Mouse (Mus musculus): ENCODE data around the gene Zfp281. TPM values are rescaled to one million over a fixed set of nuclear protein-coding genes. Genes with fewer than 3 reads are reported as not detected.
A peak's percentile ranks its signal among the peaks of the same experiment; 100 is the strongest.

The Zfp281 gene
- polyA plus RNA-seq, 1 experiment from 2014 or later = 42.3 TPM

DNA sequence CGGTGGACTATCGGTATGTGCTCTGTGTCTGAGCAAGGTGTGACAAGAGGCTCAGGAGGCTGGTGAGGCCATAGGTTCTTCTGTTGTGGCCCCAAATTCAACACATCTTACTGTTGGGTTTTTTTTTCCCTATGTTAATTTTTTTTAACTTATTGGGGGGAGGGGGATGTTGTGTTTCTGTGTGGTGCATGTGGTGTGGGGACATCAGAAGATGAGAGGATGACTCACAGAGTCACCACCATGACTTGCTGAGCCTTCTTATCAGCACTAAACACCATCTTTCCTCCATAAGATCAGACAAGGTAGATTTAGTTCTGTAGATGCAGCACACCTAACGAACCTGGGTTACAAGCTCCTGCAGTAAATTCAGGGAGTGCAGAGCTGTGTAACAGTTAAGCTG lies 27.4 kb downstream of the Zfp281 start:
- Histone ChIP-seq H3K9ac (replicated peaks; ENCODE audit: low read length) (no peak overlapping the region), H3K4me1 (ENCODE audit: control insufficient read depth, insufficient read depth, low read length) (no peaks in the 10 kb centered on the region), H3K36me3 (replicated peaks; ENCODE audit: control insufficient read depth, insufficient read depth, low read depth, low read length) (no peaks in the 10 kb centered on the region), H3K4me2 (ENCODE audit: low read depth, low read length) (no peak overlapping the region), H3K27ac (replicated peaks; ENCODE audit: low read depth, low read length) (no peak overlapping the region), H3K4me3 (ENCODE audit: low read depth, low read length) (no peak overlapping the region), H3K9me3 (replicated peaks; ENCODE audit: control insufficient read depth, low read length) (no peaks in the 10 kb centered on the region), H3K27me3 (ENCODE audit: control insufficient read depth, insufficient read depth, low read length) (no peaks in the 10 kb centered on the region)
- ATAC-seq (replicated peaks; ENCODE audit: insufficient number of reproducible peaks, low FRiP score, low TSS enrichment, low read depth) (no peak), DNase-seq (ENCODE audit: low spot score) (no peak)
- WGBS = 91% methylated on average over 3 of the region's 3 CpGs

DNA sequence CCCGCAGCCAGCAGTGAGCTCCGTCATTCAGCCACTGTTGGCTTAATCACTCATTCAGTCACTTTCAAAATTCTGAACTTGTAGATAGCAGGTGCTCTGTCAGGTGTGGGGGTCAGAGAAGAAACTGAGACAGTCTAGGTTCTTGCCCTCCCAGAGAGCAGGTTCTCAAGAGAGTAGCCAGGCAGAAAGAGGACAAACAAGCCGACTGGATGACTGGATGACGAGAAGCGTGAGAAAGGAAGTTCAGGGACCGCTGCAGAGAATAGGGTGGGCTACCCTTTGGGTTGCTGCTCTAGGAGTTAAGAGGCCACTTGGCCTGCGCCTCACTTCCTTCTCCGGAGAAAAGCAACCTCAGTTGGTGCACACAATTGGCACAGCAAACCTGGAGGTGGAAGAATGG lies 28.8 kb downstream of the Zfp281 start:
- no peaks in the 10 kb centered on the region for H3K9me3 ChIP-seq (replicated peaks; ENCODE audit: control insufficient read depth, low read length)
- no peaks in the 10 kb centered on the region for H3K36me3 ChIP-seq (replicated peaks; ENCODE audit: control insufficient read depth, insufficient read depth, low read depth, low read length)
- 87% methylated on average over 8 of the region's 8 CpGs for WGBS
- H3K4me3 ChIP-seq (ENCODE audit: low read depth, low read length) = no peak overlapping the region
- ATAC-seq (replicated peaks; ENCODE audit: insufficient number of reproducible peaks, low FRiP score, low TSS enrichment, low read depth) = no peak
- H3K27ac ChIP-seq (replicated peaks; ENCODE audit: low read depth, low read length) = no peak overlapping the region
- DNase-seq (ENCODE audit: low spot score) = no peak
- no peak overlapping the region for H3K4me2 ChIP-seq (ENCODE audit: low read depth, low read length)
- H3K27me3 ChIP-seq (ENCODE audit: control insufficient read depth, insufficient read depth, low read length) = no peaks in the 10 kb centered on the region
- H3K9ac ChIP-seq (replicated peaks; ENCODE audit: low read length) = no peak overlapping the region
- H3K4me1 ChIP-seq (ENCODE audit: control insufficient read depth, insufficient read depth, low read length) = no peaks in the 10 kb centered on the region

DNA sequence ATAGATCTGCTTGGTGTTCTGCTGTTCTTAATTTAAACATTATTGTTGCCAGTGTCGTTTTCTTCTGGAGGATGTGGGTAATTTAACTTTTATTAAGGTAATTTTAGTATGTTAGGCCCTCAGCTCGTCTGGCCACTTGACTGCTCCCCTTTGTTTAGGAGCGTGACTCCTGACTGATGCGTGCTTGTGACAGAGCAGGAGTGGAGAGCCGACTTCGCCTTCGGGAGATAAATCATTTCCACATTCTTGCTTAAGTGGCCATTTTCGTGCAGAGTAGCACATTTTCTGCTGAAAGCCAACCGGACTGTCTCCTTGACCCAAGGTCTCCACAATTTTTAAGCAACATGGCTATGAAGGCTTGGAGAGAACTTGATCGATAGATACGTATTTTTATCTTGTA lies 29.7 kb downstream of the Zfp281 start:
- H3K4me2 ChIP-seq (ENCODE audit: low read depth, low read length) = no peak overlapping the region
- H3K9me3 ChIP-seq (replicated peaks; ENCODE audit: control insufficient read depth, low read length) = no peaks in the 10 kb centered on the region
- H3K4me1 ChIP-seq (ENCODE audit: control insufficient read depth, insufficient read depth, low read length) = no peaks in the 10 kb centered on the region
- WGBS = 41% methylated on average over 11 of the region's 11 CpGs
- H3K9ac ChIP-seq (replicated peaks; ENCODE audit: low read length) = no peak overlapping the region
- no peak overlapping the region for H3K27ac ChIP-seq (replicated peaks; ENCODE audit: low read depth, low read length)
- DNase-seq (ENCODE audit: low spot score) (peak; percentile 30), ATAC-seq (replicated peaks; ENCODE audit: insufficient number of reproducible peaks, low FRiP score, low TSS enrichment, low read depth) (no peak)
- H3K4me3 ChIP-seq (ENCODE audit: low read depth, low read length) = no peak overlapping the region
- no peaks in the 10 kb centered on the region for H3K36me3 ChIP-seq (replicated peaks; ENCODE audit: control insufficient read depth, insufficient read depth, low read depth, low read length)
- H3K27me3 ChIP-seq (ENCODE audit: control insufficient read depth, insufficient read depth, low read length) = no peaks in the 10 kb centered on the region

DNA sequence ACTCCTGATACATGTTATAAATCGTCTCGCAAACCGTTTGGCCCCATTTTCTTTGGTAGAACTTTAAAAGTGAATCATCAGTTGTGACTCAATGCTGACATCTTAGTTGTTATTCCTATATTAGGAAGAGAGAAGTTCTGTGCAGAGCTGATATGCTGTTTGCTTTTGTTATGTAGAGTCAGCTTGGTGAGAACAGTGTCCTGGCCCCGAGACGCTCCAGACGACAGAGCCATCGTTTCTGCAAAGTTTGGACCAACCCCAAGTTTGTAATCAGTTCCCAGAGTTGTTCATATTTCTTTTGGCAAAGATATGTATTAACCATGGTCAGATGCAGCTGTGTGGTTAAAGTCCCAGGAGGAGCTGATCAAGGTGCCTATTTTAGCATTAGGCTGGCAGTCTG lies 31.9 kb downstream of the Zfp281 start:
- no peaks in the 10 kb centered on the region for H3K36me3 ChIP-seq (replicated peaks; ENCODE audit: control insufficient read depth, insufficient read depth, low read depth, low read length)
- no peak for ATAC-seq (replicated peaks; ENCODE audit: insufficient number of reproducible peaks, low FRiP score, low TSS enrichment, low read depth)
- H3K27me3 ChIP-seq (ENCODE audit: control insufficient read depth, insufficient read depth, low read length) = no peaks in the 10 kb centered on the region
- no peaks in the 10 kb centered on the region; the same call in 1 of the 2 replicates for H3K4me1 ChIP-seq (ENCODE audit: control insufficient read depth, insufficient read depth, low read length)
- no peak for DNase-seq (ENCODE audit: low spot score)
- no peak overlapping the region for H3K4me3 ChIP-seq (ENCODE audit: low read depth, low read length)
- no peak overlapping the region for H3K9ac ChIP-seq (replicated peaks; ENCODE audit: low read length)
- no peaks in the 10 kb centered on the region for H3K9me3 ChIP-seq (replicated peaks; ENCODE audit: control insufficient read depth, low read length)
- H3K27ac ChIP-seq (replicated peaks; ENCODE audit: low read depth, low read length) = no peak overlapping the region
- 90% methylated on average over 7 of the region's 7 CpGs for WGBS
- no peak overlapping the region for H3K4me2 ChIP-seq (ENCODE audit: low read depth, low read length)

DNA sequence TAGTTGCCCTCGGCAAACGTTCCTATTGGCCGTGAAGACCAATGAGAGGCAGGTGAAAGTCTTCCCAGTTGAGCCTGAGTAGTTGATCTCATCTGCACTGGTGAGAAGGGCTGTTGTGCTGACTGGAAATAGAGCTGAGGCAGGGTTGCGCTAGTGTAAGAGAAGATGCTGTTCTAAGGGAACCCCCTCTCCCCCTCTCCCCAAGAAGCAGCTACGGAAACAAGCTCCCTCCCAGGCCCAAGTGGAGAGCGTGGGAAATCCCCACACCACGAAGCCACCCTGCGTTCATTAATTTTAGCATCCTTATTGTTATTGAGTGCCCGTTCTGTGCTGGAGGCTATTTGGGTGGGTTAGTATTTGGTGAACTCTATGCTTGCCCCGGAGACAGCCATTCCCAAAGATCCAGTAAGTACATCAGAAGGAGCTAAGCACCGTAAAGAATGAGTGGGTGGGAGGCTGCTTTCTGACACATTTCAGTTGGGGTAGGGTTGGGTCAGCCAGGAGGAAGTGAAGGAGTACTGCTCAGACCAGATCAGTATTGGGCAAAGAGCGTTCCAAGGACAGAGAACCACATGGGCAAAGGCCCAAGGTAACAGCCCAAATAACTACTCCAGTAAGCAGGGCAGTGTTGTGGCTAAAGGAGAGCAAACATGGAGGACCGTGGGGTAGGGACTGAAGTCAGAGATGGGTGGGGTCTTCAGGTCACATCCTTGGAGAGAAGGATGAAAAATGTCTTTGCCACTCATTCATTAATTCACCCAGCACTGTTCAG lies 33.9 kb downstream of the Zfp281 start:
- H3K27ac ChIP-seq (replicated peaks; ENCODE audit: low read depth, low read length) = no peak overlapping the region
- ATAC-seq (replicated peaks; ENCODE audit: insufficient number of reproducible peaks, low FRiP score, low TSS enrichment, low read depth) = no peak

DNA sequence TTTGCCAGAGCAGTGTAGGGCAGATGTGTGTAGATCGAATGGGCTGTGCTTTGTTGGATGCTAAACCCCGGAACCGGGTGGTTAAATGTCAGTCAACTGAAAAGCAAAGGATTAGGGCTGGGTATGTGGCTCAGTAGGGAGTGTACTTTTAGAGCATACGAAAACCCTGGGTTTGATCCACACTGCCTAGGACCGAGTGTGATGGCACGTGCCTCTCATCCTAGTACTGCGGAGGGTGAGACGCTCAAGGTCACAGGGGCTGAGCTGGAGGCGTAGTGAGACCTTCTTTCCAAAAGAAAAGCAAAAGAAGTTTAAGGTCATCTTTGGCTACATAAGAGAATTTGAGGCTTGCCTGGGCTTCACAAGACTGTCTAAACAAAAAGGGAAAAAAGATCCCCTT lies 34.6 kb downstream of the Zfp281 start:
- ATAC-seq (replicated peaks; ENCODE audit: insufficient number of reproducible peaks, low FRiP score, low TSS enrichment, low read depth) = no peak
- Histone ChIP-seq H3K4me1 (ENCODE audit: control insufficient read depth, insufficient read depth, low read length) (peaks cover 5% of the 10 kb centered on the region), H3K9me3 (replicated peaks; ENCODE audit: control insufficient read depth, low read length) (no peaks in the 10 kb centered on the region), H3K4me2 (ENCODE audit: low read depth, low read length) (no peak overlapping the region), H3K9ac (replicated peaks; ENCODE audit: low read length) (no peak overlapping the region), H3K4me3 (ENCODE audit: low read depth, low read length) (no peak overlapping the region), H3K36me3 (replicated peaks; ENCODE audit: control insufficient read depth, insufficient read depth, low read depth, low read length) (no peaks in the 10 kb centered on the region), H3K27me3 (ENCODE audit: control insufficient read depth, insufficient read depth, low read length) (no peaks in the 10 kb centered on the region), H3K27ac (replicated peaks; ENCODE audit: low read depth, low read length) (no peak overlapping the region)
- no peak for DNase-seq (ENCODE audit: low spot score)
- 86% methylated on average over 9 of the region's 9 CpGs for WGBS

More for the DNA sequence above, 33.9 kb downstream of the Zfp281 start:
- Histone ChIP-seq H3K4me3 (ENCODE audit: low read depth, low read length) (no peak overlapping the region), H3K4me1 (ENCODE audit: control insufficient read depth, insufficient read depth, low read length) (peaks cover 5% of the 10 kb centered on the region), H3K27me3 (ENCODE audit: control insufficient read depth, insufficient read depth, low read length) (no peaks in the 10 kb centered on the region), H3K9ac (replicated peaks; ENCODE audit: low read length) (no peak overlapping the region), H3K36me3 (replicated peaks; ENCODE audit: control insufficient read depth, insufficient read depth, low read depth, low read length) (no peaks in the 10 kb centered on the region), H3K4me2 (ENCODE audit: low read depth, low read length) (no peak overlapping the region), H3K9me3 (replicated peaks; ENCODE audit: control insufficient read depth, low read length) (no peaks in the 10 kb centered on the region)
- DNase-seq (ENCODE audit: low spot score) = no peak
- 85% methylated on average over 13 of the region's 13 CpGs for WGBS

DNA sequence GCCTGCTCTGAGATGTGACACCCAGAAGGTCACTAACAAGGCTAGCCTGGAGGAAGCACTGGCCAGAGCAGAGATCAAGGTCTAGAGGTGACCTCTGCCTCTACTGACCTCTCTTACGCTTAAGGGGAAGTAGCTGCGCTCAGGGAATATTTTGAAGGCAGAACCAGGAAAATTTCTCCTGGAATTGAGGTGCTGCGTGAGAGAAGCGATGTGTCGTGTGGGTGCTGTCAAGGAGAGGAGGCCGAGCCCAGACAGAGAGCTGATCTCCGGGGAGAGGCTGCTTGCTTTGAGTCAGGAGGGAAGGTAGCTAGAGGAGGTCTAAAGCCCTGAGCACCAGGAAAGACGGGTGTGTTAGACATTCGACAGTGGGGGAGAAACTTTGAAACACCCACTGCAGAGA lies 35.2 kb downstream of the Zfp281 start:
- no peaks in the 10 kb centered on the region for H3K27me3 ChIP-seq (ENCODE audit: control insufficient read depth, insufficient read depth, low read length)
- H3K4me3 ChIP-seq (ENCODE audit: low read depth, low read length) = no peak overlapping the region
- H3K36me3 ChIP-seq (replicated peaks; ENCODE audit: control insufficient read depth, insufficient read depth, low read depth, low read length) = no peaks in the 10 kb centered on the region
- 66% methylated on average over 9 of the region's 9 CpGs for WGBS
- peaks cover 5% of the 10 kb centered on the region for H3K4me1 ChIP-seq (ENCODE audit: control insufficient read depth, insufficient read depth, low read length)
- DNase-seq (ENCODE audit: low spot score) = no peak
- no peaks in the 10 kb centered on the region for H3K9me3 ChIP-seq (replicated peaks; ENCODE audit: control insufficient read depth, low read length)
- no peak overlapping the region for H3K4me2 ChIP-seq (ENCODE audit: low read depth, low read length)
- H3K9ac ChIP-seq (replicated peaks; ENCODE audit: low read length) = no peak overlapping the region
- H3K27ac ChIP-seq (replicated peaks; ENCODE audit: low read depth, low read length) = no peak overlapping the region
- no peak for ATAC-seq (replicated peaks; ENCODE audit: insufficient number of reproducible peaks, low FRiP score, low TSS enrichment, low read depth)

DNA sequence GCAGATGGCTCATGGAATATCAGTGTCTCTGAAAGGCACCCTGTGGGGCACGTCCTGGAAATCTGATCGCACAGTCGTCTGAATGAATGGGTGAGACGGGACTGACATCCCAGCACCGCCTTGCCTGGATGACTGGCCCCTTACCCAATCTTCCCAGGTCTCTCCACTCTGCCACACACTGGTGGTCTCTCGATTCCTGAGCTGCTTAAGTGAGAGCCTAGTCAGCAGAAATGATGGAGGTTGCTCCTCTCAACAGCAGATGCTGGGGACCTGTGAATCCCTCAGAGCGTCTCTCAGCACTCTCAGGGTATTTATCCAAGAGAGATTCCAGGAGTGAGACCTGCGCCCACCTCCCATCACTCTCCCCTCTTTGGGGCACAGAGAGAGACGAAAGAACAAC lies 36.8 kb downstream of the Zfp281 start:
- Histone ChIP-seq H3K4me2 (ENCODE audit: low read depth, low read length) (no peak overlapping the region), H3K4me3 (ENCODE audit: low read depth, low read length) (no peak overlapping the region), H3K9me3 (replicated peaks; ENCODE audit: control insufficient read depth, low read length) (no peaks in the 10 kb centered on the region), H3K4me1 (ENCODE audit: control insufficient read depth, insufficient read depth, low read length) (peaks cover 5% of the 10 kb centered on the region), H3K27me3 (ENCODE audit: control insufficient read depth, insufficient read depth, low read length) (no peaks in the 10 kb centered on the region), H3K9ac (replicated peaks; ENCODE audit: low read length) (no peak overlapping the region), H3K27ac (replicated peaks; ENCODE audit: low read depth, low read length) (no peak overlapping the region), H3K36me3 (replicated peaks; ENCODE audit: control insufficient read depth, insufficient read depth, low read depth, low read length) (no peaks in the 10 kb centered on the region)
- DNase-seq (ENCODE audit: low spot score) = peak; percentile 32
- ATAC-seq (replicated peaks; ENCODE audit: insufficient number of reproducible peaks, low FRiP score, low TSS enrichment, low read depth) = no peak
- 27% methylated on average over 9 of the region's 9 CpGs for WGBS

Measured in embryonic facial prominence, embryonic 11.5 days (tissue).